ENCODE assay signal across 27 mouse cellular contexts in the genomic region with DNA sequence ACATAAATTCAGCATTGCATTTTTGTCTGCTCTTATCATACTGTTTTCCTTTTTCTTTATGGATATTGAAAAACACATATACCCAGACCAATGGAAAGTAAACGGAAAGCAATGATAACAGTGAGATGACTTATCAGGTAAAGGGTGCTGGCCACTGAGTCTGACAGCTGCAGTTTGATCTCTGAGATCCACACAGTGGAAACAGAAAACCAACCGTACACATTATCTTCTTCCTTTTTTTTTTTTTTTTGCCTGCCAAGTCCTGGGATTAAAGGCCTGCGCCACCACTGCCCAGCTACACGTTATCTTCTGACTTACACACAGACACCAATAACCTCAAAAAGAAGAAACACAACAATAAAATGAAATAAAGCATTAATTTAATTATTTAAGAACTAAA. TPM values are rescaled to one million over a fixed set of nuclear protein-coding genes. Genes with fewer than 3 reads are reported as not detected.
"Had no signal": no experiment of that assay in that cellular context is flagged by ENCODE, and none has a peak within 500 bp of the region (broad histone marks: within the 10 kb centered on the region; RNA-seq: fewer than 3 reads in every experiment).

No protein-coding gene starts in this region.

- H3K9me3 ChIP-seq: limb, embryonic 12.5 days; limb, embryonic 15.5 days; lung, embryonic 15.5 days; midbrain, embryonic 12.5 days; midbrain, embryonic 15.5 days; neural tube, embryonic 12.5 days; neural tube, embryonic 15.5 days had no signal

- H3K36me3 ChIP-seq: limb, embryonic 12.5 days; limb, embryonic 15.5 days; lung, embryonic 15.5 days; midbrain, embryonic 12.5 days; midbrain, embryonic 15.5 days; neural tube, embryonic 12.5 days; neural tube, embryonic 15.5 days had no signal

- H3K4me2 ChIP-seq: limb, embryonic 15.5 days; lung, embryonic 15.5 days; midbrain, embryonic 15.5 days; neural tube, embryonic 12.5 days; neural tube, embryonic 15.5 days had no signal

- H3K9ac ChIP-seq: limb, embryonic 12.5 days; limb, embryonic 15.5 days; lung, embryonic 15.5 days; midbrain, embryonic 12.5 days; midbrain, embryonic 15.5 days; neural tube, embryonic 12.5 days; neural tube, embryonic 15.5 days had no signal

- H3K4me1 ChIP-seq: lung, embryonic 15.5 days; midbrain, embryonic 15.5 days; neural tube, embryonic 12.5 days; neural tube, embryonic 15.5 days had no signal

- DNase-seq: kidney, adult 18-20 months; kidney, postnatal 25 days; layer of hippocampus, adult 9-11 months; layer of hippocampus, postnatal 36 days; right cerebral cortex, adult 18-20 months; right cerebral cortex, postnatal 14 days; right cerebral cortex, postnatal 4 days; thymus, adult 2 months; thymus, postnatal 14 days; thymus, postnatal 4 days had no signal

- H3K4me3 ChIP-seq: layer of hippocampus, adult 2 months; left cerebral cortex, adult 2 months; limb, embryonic 12.5 days; limb, embryonic 15.5 days; lung, embryonic 15.5 days; midbrain, embryonic 12.5 days; midbrain, embryonic 15.5 days; neural tube, embryonic 12.5 days; neural tube, embryonic 15.5 days had no signal

- ATAC-seq: intestine, embryonic 16.5 days; midbrain, embryonic 15.5 days had no signal

- H3K27ac ChIP-seq: kidney, postnatal 0 days; layer of hippocampus, adult 2 months; left cerebral cortex, adult 2 months; limb, embryonic 12.5 days; limb, embryonic 15.5 days; lung, embryonic 15.5 days; midbrain, embryonic 12.5 days; midbrain, embryonic 15.5 days; neural tube, embryonic 12.5 days; neural tube, embryonic 15.5 days; stomach, postnatal 0 days had no signal

- H3K27me3 ChIP-seq: limb, embryonic 12.5 days; limb, embryonic 15.5 days; lung, embryonic 15.5 days; midbrain, embryonic 12.5 days; midbrain, embryonic 15.5 days; neural tube, embryonic 12.5 days; neural tube, embryonic 15.5 days had no signal

RNA-seq across cellular contexts. Expression of a gene that starts 10.8 kb away (rescaled TPM):
- total RNA-seq: layer of hippocampus, adult 2 months; layer of hippocampus, postnatal 36 days; left cerebral cortex, adult 2 months; left cerebral cortex, postnatal 10 days; left cerebral cortex, postnatal 4 days had no signal
- polyA plus RNA-seq: intestine, embryonic 16.5 days; kidney, embryonic 14.5 days; kidney, postnatal 0 days; large intestine, adult 2 months; limb, embryonic 12.5 days; limb, embryonic 15.5 days; lung, embryonic 15.5 days; midbrain, embryonic 12.5 days; midbrain, embryonic 15.5 days; neural tube, embryonic 12.5 days; neural tube, embryonic 15.5 days; stomach, embryonic 14.5 days; stomach, postnatal 0 days had no signal
